Mouse (Mus musculus) embryo, embryonic 11 days (tissue): ENCODE results near the gene Znhit1.
"Not testable (repeated sequence)": the region's sequence is repeated elsewhere in the genome, so short reads cannot be mapped to it uniquely, and the experiment has no call there.

ENCODE experiments used
- DNase-seq: peaks from one replicate; pipeline ENCODE4 v3.0.0-alpha.2; 2015

Gene Znhit1

GRCm38 (mm10) chr5:136950521-136950920, 37.3 kb downstream of the Znhit1 start:
- DNase-seq: no peak

GRCm38 (mm10) chr5:136949551-136950336, 38.1 kb downstream of the Znhit1 start:
- not testable (repeated sequence) for DNase-seq

GRCm38 (mm10) chr5:136947874-136948273, 39.9 kb downstream of the Znhit1 start:
- no peak for DNase-seq

- no peak for DNase-seq
These were observed 42.7 kb downstream of the Znhit1 start for GRCm38 (mm10) chr5:136945084-136945483.

GRCm38 (mm10) chr5:136943382-136943781, 44.4 kb downstream of the Znhit1 start:
- DNase-seq: no peak

GRCm38 (mm10) chr5:136942781-136943180, 45.0 kb downstream of the Znhit1 start:
- DNase-seq: peak; percentile 26

- DNase-seq: no peak
These were observed 46.8 kb downstream of the Znhit1 start for GRCm38 (mm10) chr5:136940845-136941560.

- DNase-seq: not testable (repeated sequence)
These were observed 47.8 kb downstream of the Znhit1 start for GRCm38 (mm10) chr5:136940029-136940428.

- DNase-seq: no peak
These were observed 48.5 kb downstream of the Znhit1 start for GRCm38 (mm10) chr5:136939284-136939683.

- DNase-seq: no peak
These were observed 50.2 kb downstream of the Znhit1 start for GRCm38 (mm10) chr5:136937621-136938020.

GRCm38 (mm10) chr5:136936750-136937149, 51.1 kb downstream of the Znhit1 start:
- DNase-seq: no peak

- no peak for DNase-seq
These were observed 51.7 kb downstream of the Znhit1 start for GRCm38 (mm10) chr5:136935905-136936695.

- DNase-seq: no peak
These were observed 53.9 kb downstream of the Znhit1 start for GRCm38 (mm10) chr5:136933930-136934329.

- no peak for DNase-seq
These were observed 54.9 kb downstream of the Znhit1 start for GRCm38 (mm10) chr5:136932956-136933355.
